Mouse (Mus musculus): ENCODE measurements around the gene Fgf4.

Gene Fgf4

GRCm38 (mm10) chr7:144847067-144847466, at the start of gene Fgf4:
Gene Fgf4, plus strand, starts transcription at chr7:144847367.
- DNase-seq (ENCODE audit: low spot score): no peak

- peak; percentile 9 for DNase-seq (ENCODE audit: low spot score)
These were observed 48.7 kb upstream of the Fgf4 start for GRCm38 (mm10) chr7:144798471-144798870.

- no peak for DNase-seq (ENCODE audit: low spot score)
These were observed 40.1 kb upstream of the Fgf4 start for GRCm38 (mm10) chr7:144807036-144807435.

- no peak for DNase-seq (ENCODE audit: low spot score)
These were observed 39.1 kb upstream of the Fgf4 start for GRCm38 (mm10) chr7:144807976-144808577.

- DNase-seq (ENCODE audit: low spot score): no peak
These were observed 35.6 kb upstream of the Fgf4 start for GRCm38 (mm10) chr7:144811521-144811920.

- no peak for DNase-seq (ENCODE audit: low spot score)
These were observed 25.3 kb upstream of the Fgf4 start for GRCm38 (mm10) chr7:144821901-144822300.

GRCm38 (mm10) chr7:144823988-144824387, 23.2 kb upstream of the Fgf4 start:
- no peak for DNase-seq (ENCODE audit: low spot score)

- DNase-seq (ENCODE audit: low spot score): no peak
These were observed 18.8 kb upstream of the Fgf4 start for GRCm38 (mm10) chr7:144828369-144828768.

GRCm38 (mm10) chr7:144837891-144838488, 9.2 kb upstream of the Fgf4 start, which contains the start of gene Fgf3:
Gene Fgf3, plus strand, starts transcription at chr7:144838083.
- DNase-seq (ENCODE audit: low spot score): no peak

GRCm38 (mm10) chr7:144838522-144839503, 8.4 kb upstream of the Fgf4 start:
- no peak for DNase-seq (ENCODE audit: low spot score)

- DNase-seq (ENCODE audit: low spot score): no peak
These were observed 1.0 kb upstream of the Fgf4 start for GRCm38 (mm10) chr7:144846158-144846557.

- DNase-seq (ENCODE audit: low spot score): no peak
These were observed 4.2 kb downstream of the Fgf4 start for GRCm38 (mm10) chr7:144851321-144851720.

GRCm38 (mm10) chr7:144854966-144855365, 7.8 kb downstream of the Fgf4 start:
- DNase-seq (ENCODE audit: low spot score): no peak

GRCm38 (mm10) chr7:144857158-144857557, 10.0 kb downstream of the Fgf4 start:
- DNase-seq (ENCODE audit: low spot score): no peak

GRCm38 (mm10) chr7:144857826-144858342, 10.7 kb downstream of the Fgf4 start:
- no peak for DNase-seq (ENCODE audit: low spot score)

GRCm38 (mm10) chr7:144858702-144859101, 11.5 kb downstream of the Fgf4 start:
- no peak for DNase-seq (ENCODE audit: low spot score)

GRCm38 (mm10) chr7:144861056-144861768, 14.0 kb downstream of the Fgf4 start:
- no peak for DNase-seq (ENCODE audit: low spot score)

GRCm38 (mm10) chr7:144861769-144862070, 14.6 kb downstream of the Fgf4 start:
- no peak for DNase-seq (ENCODE audit: low spot score)

- no peak for DNase-seq (ENCODE audit: low spot score)
These were observed 15.0 kb downstream of the Fgf4 start for GRCm38 (mm10) chr7:144862126-144862525.

- no peak for DNase-seq (ENCODE audit: low spot score)
These were observed 15.5 kb downstream of the Fgf4 start for GRCm38 (mm10) chr7:144862712-144863111.

GRCm38 (mm10) chr7:144863196-144863595, 16.0 kb downstream of the Fgf4 start:
- no peak for DNase-seq (ENCODE audit: low spot score)

- no peak for DNase-seq (ENCODE audit: low spot score)
These were observed 17.0 kb downstream of the Fgf4 start for GRCm38 (mm10) chr7:144864160-144864670.
